Mouse (Mus musculus): ENCODE measurements around the gene Steap3.

Steap3 gene

DNA sequence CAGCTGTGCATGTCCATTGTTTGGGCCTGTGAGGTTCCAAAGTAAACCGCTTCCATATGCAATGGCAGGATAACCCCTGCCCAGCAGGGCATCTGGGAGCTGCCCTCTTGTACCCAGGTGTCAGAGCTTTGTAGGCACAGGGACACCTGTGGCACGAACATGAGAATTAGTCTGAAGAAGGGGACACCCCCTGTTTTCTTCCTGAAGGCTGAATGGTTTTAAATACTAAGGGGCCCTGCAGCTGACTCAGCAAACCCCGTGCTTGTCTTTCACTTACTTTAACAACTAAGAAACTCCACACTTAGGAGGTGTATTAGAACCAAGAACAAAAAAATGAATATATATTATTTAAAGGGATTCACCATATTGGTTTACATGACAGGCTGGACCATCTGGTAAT is 74.4 kb downstream of the Steap3 start:
- no peak for DNase-seq (ENCODE audit: low spot score)

DNA sequence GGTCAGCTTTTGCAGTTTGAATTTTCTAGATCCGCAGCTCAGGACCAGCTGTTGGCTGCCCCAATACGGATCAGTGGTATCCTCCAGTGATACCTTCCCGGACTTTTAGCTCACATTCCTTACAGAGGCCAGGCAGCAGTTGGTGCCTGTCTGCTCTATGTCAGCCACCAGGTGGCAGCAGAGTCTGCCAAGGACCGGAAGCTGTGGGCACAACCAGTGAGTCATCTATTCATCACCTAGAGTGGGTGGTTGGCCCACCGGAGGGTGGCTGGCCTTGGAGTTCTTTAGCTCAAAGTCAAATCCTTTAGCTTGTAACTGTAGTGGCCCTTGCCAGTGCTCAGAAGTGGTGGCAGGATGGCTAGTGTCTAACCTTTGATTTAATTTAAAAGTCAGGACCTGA is 75.3 kb downstream of the Steap3 start:
- DNase-seq (ENCODE audit: low spot score), result peak; percentile 46

GRCm38 (mm10) chr1:120196724-120197123 is 75.8 kb downstream of the Steap3 start:
- no peak for DNase-seq (ENCODE audit: low spot score)

- no peak for DNase-seq (ENCODE audit: low spot score)
Observed at GRCm38 (mm10) chr1:120195947-120196346, 76.6 kb downstream of the Steap3 start.

- no peak for DNase-seq (ENCODE audit: low spot score)
Observed at GRCm38 (mm10) chr1:120193586-120193985, 78.9 kb downstream of the Steap3 start.

- DNase-seq (ENCODE audit: low spot score), result no peak
Observed at GRCm38 (mm10) chr1:120192321-120192720, 80.2 kb downstream of the Steap3 start.

- no peak for DNase-seq (ENCODE audit: low spot score)
Observed at GRCm38 (mm10) chr1:120190946-120191345, 81.6 kb downstream of the Steap3 start.

DNA sequence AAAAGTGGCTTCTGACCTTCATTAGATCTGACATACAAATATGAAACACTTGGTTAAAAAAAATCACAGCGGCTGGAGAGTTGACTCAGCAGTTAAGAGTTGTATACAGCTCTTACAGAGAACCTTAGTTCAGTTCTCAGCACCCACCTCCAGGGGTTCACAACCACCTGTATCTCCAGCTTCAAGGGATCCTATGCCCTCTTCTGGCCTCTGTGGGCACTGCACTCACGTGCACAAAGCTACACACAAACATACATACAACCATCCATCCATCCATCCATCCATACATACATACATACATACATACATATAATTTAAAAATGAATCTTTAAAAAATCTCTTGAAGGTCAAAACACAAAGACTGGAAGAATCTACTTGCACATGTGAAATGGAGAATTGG is 82.2 kb downstream of the Steap3 start:
- no peak for DNase-seq (ENCODE audit: low spot score)

- DNase-seq (ENCODE audit: low spot score), result no peak
Observed at GRCm38 (mm10) chr1:120189206-120189605, 83.3 kb downstream of the Steap3 start.

- no peak for DNase-seq (ENCODE audit: low spot score)
Observed at GRCm38 (mm10) chr1:120187059-120187458, 85.4 kb downstream of the Steap3 start.

- no peak for DNase-seq (ENCODE audit: low spot score)
Observed at GRCm38 (mm10) chr1:120186655-120187054, 85.8 kb downstream of the Steap3 start.

- DNase-seq (ENCODE audit: low spot score), result no peak
Observed at GRCm38 (mm10) chr1:120186204-120186603, 86.3 kb downstream of the Steap3 start.

DNA sequence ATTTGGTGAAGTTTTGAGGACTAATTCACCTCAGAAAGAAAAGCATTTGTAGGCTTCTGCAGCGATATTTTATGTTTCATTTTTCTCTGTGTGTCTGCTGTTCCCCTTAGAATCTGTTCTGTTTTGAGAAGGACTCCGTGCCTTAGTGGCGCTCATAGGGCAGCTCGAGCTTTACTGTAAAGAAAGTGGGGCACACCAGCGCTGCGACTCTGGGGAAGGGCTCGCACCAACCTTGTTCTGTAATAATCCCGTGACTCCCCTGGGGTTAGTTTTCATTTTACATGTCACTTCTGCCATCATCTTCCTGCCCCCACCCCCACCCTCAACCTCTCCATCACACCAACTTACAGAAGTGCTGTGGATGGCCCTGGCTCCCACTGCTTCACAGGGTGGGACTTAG is 95.4 kb downstream of the Steap3 start:
- no peak for DNase-seq (ENCODE audit: low spot score)

DNA sequence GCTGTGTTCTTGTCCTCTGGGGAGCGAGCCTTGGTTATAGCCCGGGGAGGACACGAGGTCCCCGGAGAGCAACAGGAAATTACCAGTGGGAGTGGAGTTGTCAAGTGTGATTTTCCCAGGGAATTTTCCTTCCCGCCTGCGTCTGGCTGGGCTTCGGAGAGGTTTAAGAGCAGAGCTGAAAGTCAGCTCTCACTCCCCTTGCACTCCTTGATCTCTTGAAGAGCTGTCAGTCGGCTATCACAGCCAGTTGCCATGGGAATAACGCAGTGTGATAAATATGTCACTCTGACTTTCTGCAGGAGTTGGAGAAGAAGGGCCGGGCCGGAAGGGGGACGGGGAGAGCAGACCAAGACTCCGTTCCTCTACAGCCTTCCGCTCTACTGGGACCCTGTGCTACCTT is 96.2 kb downstream of the Steap3 start:
- no peak for DNase-seq (ENCODE audit: low spot score)

- peak; percentile 7 for DNase-seq (ENCODE audit: low spot score)
Observed at GRCm38 (mm10) chr1:120174991-120175390, 97.5 kb downstream of the Steap3 start.

- DNase-seq (ENCODE audit: low spot score), result no peak
Observed at GRCm38 (mm10) chr1:120171819-120172521, 100.5 kb downstream of the Steap3 start.

- no peak for DNase-seq (ENCODE audit: low spot score)
Observed at GRCm38 (mm10) chr1:120170307-120170706, 102.2 kb downstream of the Steap3 start.

- no peak for DNase-seq (ENCODE audit: low spot score)
Observed at GRCm38 (mm10) chr1:120168674-120169073, 103.8 kb downstream of the Steap3 start.

- DNase-seq (ENCODE audit: low spot score), result no peak
Observed at GRCm38 (mm10) chr1:120168016-120168415, 104.5 kb downstream of the Steap3 start.

DNA sequence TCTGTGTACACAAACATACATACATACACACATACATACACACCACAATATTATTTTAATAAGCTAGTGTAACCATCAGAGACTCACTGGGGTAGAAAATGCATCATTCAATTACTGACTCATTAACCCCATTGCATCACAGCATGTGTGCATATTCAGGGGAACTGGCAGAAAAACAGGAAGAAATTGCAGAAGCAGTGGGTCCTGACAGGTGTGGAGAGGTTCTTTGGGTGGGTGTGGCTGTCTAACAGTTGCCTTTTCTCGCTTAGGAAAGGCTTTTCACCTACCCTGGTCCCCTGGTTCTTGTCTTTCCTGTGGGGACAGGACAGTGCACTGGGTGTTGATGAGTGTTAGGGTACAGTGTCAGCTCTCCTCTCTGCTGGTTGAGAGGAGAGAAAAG is 109.9 kb downstream of the Steap3 start:
- DNase-seq (ENCODE audit: low spot score), result no peak

DNA sequence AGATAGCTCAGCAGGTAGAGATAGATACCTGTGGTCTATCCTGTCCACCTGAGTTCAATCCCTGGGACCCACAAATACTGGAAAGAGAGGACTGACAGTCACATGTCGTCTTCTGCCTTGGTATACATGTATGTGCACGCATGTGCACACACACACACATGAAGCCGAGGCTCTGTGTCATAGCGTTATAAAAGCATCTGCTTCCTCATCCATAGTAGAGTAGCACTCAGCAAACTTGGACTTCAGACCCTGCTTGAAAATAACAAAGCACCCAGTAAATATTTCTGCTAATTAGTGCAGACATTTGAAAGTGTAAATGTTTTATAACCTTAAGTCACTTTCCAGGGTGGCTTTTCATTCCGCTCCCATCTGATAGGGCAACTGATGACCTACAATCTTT is 111.0 kb downstream of the Steap3 start:
- DNase-seq (ENCODE audit: low spot score), result no peak

GRCm38 (mm10) chr1:120158474-120159127 is 113.9 kb downstream of the Steap3 start:
- no peak for DNase-seq (ENCODE audit: low spot score)

GRCm38 (mm10) chr1:120155325-120155724 is 117.2 kb downstream of the Steap3 start:
- DNase-seq (ENCODE audit: low spot score), result no peak

GRCm38 (mm10) chr1:120154232-120154631 is 118.3 kb downstream of the Steap3 start:
- no peak for DNase-seq (ENCODE audit: low spot score)

Data from spleen, adult 12 weeks (tissue).